Mouse (Mus musculus): Measurements from ENCODE around the gene Csl. TPM values are rescaled to one million over a fixed set of nuclear protein-coding genes. Genes with fewer than 3 reads are reported as not detected.

Csl gene
- total RNA-seq (2021) = under 1 TPM; 0.72 to 0.99 TPM
- long read RNA-seq, experiment 1 = 0 reads
- long read RNA-seq, experiment 2 = 0 reads

- intact Hi-C loops (cut with DNase I) = no loop called here
- DNase-seq (ENCODE audit: low spot score in 2 of 2) = no peak
Measured at GRCm38 (mm10) chr10:99759558-99759957, at the start of gene Csl. Gene Csl, minus strand, starts transcription at chr10:99759658.

DNA sequence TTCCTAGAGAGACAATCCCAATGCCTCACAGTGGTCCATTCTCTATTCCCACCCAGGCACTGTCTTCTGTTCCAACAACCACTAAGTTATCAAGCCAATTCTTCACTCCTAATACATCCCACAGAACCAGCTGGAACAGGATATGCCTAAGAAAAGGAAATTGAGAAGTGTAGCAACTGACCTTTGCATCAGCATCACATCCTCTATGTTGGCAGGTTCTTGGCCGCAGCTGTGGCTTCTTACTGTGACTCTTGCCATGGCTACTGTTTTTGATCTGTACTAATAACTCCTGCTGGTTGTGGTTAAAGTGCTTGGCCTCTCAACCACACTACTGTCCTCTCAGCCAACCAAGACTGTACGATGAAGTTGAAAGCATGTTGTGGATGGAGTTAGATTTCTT lies 30.0 kb upstream of the Csl start:
- intact Hi-C loops (cut with DNase I) = no loop called here
- DNase-seq (ENCODE audit: low spot score in 2 of 2) = no peak

- peak in 1 of 2 experiments; percentile 1 for DNase-seq (ENCODE audit: low spot score in 2 of 2)
- intact Hi-C loops (cut with DNase I) = no loop called here
Measured at GRCm38 (mm10) chr10:99774228-99775120, 15.0 kb upstream of the Csl start.

DNA sequence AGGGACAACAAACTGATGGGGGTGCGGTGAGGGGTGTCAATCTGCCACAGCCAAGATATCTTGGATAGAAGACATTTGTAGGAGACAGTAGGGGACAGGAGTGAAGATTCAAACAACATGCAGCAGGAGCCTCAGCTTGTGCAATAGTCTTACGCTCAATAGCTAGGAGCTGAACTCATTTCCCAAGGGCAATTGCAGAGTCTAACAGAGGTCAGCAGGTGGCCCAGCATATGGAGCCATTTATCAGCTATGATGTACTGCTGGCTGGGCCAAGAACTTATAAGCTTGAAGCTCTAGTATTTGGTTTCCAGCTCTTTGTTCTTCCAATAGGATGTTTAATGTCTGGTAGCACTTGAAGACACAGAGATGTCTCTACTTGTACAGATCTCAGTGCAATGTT lies 9.3 kb downstream of the Csl start:
- intact Hi-C loops (cut with DNase I) = no loop called here
- DNase-seq (ENCODE audit: low spot score in 2 of 2) = no peak

- peak in 1 of 2 experiments; percentile 1 for DNase-seq (ENCODE audit: low spot score in 2 of 2)
- intact Hi-C loops (cut with DNase I) = no loop called here
Measured at GRCm38 (mm10) chr10:99748668-99749260, 10.7 kb downstream of the Csl start.

DNA sequence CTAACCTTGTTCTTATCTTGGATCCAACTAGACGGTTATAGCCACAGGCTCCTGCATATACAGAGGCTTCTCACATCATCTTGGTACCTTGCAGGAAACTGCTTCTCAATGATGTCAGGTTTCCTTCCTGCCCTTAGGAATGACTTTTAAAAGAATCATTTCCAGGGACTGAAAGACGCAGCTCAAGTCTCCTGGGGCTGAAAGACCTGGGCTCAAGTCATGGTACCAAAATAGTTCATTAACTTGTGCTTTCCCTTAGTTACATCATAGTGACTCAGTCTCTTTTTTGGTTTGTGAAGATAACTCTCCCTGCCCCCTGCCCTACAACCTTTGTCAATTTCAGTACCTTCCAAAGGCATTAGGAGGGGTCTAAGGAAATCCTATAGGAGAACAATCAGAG lies 11.4 kb downstream of the Csl start:
- intact Hi-C loops (cut with DNase I) = no loop called here
- DNase-seq (ENCODE audit: low spot score in 2 of 2) = no peak

- no peak for DNase-seq (ENCODE audit: low spot score in 2 of 2)
- intact Hi-C loops (cut with DNase I) = no loop called here
Measured at GRCm38 (mm10) chr10:99741609-99742280, 17.7 kb downstream of the Csl start.

DNA sequence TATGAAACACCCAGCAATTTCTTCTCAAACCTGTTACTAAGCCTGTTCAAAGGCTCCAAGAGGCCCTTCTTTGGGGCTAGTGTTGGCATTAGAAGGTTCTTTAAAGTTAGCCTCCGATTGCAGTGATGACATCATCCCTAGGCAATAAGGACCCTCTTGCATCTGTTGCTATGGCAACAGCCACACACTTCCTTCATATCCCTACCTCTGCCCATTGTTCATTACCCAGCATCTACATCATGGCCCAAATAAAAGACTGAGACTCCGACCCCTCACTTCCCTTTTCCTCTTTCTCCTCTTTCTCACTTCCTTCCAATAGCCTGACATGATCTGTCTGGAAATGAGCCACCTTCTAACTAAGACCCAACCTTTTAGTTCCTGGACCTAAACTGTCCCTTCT lies 46.3 kb downstream of the Csl start:
- DNase-seq (ENCODE audit: low spot score in 2 of 2) = no peak
- intact Hi-C loops (cut with DNase I) = no loop called here

GRCm38 (mm10) chr10:99711567-99711966 lies 47.9 kb downstream of the Csl start:
- intact Hi-C loops (cut with DNase I) = no loop called here
- DNase-seq (ENCODE audit: low spot score in 2 of 2) = no peak

Measured in left cerebral cortex, postnatal 14 days (tissue).